In genomic region chr10:17273855-17274254, GRCm38 (mm10) we compare ENCODE assay signal across 18 mouse cellular contexts.
"Had no signal": no experiment of that assay in that cellular context is flagged by ENCODE, and none has a peak within 500 bp of the region (broad histone marks: within the 10 kb centered on the region; RNA-seq: fewer than 3 reads in every experiment).

No protein-coding gene starts in this region.

- H3K4me2 ChIP-seq: lung, embryonic 15.5 days; midbrain, embryonic 11.5 days; midbrain, embryonic 13.5 days; midbrain, embryonic 15.5 days; neural tube, embryonic 13.5 days; neural tube, embryonic 15.5 days had no signal

- H3K27ac ChIP-seq: lung, embryonic 15.5 days; macrophage; midbrain, embryonic 13.5 days; midbrain, embryonic 15.5 days; neural tube, embryonic 13.5 days; neural tube, embryonic 15.5 days had no signal

- H3K9ac ChIP-seq: liver, postnatal 0 days; lung, embryonic 15.5 days; midbrain, embryonic 13.5 days; midbrain, embryonic 15.5 days; neural tube, embryonic 13.5 days; neural tube, embryonic 15.5 days had no signal

- ATAC-seq: liver, postnatal 0 days; lung, postnatal 0 days; midbrain, embryonic 13.5 days; midbrain, embryonic 15.5 days had no signal

- H3K27me3 ChIP-seq: lung, embryonic 15.5 days; megakaryocyte, embryonic 14.5 days; midbrain, embryonic 13.5 days; midbrain, embryonic 15.5 days; neural tube, embryonic 13.5 days; neural tube, embryonic 15.5 days had no signal

- H3K4me1 ChIP-seq: lung, embryonic 15.5 days; midbrain, embryonic 13.5 days; midbrain, embryonic 15.5 days; neural tube, embryonic 13.5 days; neural tube, embryonic 15.5 days had no signal

- DNase-seq: liver, postnatal 0 days; lung, adult 2 months; lung, postnatal 14 days; lung, postnatal 36 days; right cerebral cortex, postnatal 14 days; spleen, adult 18-20 months; thymus, adult 18-20 months; thymus, postnatal 14 days; thymus, postnatal 36 days had no signal

- H3K9me3 ChIP-seq: lung, embryonic 15.5 days; megakaryocyte, embryonic 14.5 days; midbrain, embryonic 13.5 days; midbrain, embryonic 15.5 days; neural tube, embryonic 13.5 days; neural tube, embryonic 15.5 days had no signal

- H3K36me3 ChIP-seq: lung, embryonic 15.5 days; midbrain, embryonic 13.5 days; midbrain, embryonic 15.5 days; neural tube, embryonic 13.5 days; neural tube, embryonic 15.5 days had no signal

- H3K4me3 ChIP-seq: lung, embryonic 15.5 days; megakaryocyte, embryonic 14.5 days; midbrain, embryonic 13.5 days; midbrain, embryonic 15.5 days; neural tube, embryonic 13.5 days; neural tube, embryonic 15.5 days had no signal
